Mouse (Mus musculus): ENCODE data around the gene Ldlrad3.

Gene Ldlrad3

DNA sequence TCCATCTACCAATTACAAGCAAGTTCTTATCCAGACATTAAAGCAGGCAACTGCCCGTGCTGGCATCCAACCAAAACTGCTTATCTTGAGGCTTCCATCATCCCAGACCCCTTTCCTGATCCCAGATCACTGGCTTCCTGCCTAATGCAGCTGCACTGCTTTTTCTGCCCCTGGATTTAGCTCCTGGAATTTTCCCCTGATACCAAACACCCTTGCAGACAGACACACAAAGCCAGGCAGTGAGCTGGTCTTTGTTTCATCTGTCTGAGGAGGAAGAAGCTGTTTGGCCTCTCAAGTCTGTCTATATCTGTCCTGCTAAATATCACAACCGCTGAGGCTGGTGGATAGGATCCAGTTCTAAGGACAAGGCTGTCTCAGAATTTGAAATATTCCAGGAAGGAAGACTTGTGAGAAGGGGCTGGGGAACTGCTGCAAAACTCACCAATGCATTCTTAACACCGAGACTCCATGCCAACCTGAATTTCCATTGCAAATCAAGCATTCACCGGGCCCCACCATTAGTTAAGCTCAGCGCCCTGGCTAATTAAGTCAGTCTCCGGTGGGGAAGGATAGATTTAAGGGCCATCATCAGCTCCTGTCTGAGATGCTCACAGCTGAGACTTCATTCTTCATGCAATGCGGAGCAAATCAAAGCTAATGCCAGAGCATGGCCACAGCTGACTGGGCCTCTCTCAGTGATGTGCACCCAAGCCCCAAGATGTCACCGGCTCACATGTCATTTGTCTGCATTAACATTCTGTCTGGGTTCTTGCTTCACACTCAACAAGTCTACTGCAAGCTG, 183.0 kb downstream of the Ldlrad3 start:
- no peak for DNase-seq (ENCODE audit: low spot score)

DNA sequence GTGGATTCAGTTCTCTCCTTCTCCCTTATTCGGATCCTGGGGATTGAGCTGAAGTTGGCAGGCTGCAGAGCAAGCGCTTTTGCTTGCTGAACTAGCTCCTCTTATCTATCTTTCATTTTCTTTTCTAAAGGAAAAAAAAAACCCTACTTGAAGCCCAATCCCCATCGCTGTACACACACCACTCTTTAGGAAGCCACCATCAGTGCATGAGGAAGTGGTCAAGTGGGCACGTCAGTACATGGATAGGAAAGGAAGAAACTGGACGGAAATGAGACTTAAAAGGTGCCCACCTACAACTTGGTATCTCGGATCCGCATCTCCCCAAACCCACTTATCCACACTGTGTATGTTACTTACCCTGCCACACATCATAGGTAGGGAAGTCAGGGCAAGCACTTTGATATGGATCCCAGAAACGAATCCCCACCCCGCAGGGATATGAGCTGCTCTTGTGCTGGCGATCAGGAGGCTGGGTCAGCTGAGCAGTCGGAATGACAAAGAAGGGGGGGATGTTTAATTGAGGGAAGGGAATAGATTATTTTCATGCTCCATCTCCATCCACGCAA, 183.7 kb downstream of the Ldlrad3 start:
- DNase-seq (ENCODE audit: low spot score), result no peak

DNA sequence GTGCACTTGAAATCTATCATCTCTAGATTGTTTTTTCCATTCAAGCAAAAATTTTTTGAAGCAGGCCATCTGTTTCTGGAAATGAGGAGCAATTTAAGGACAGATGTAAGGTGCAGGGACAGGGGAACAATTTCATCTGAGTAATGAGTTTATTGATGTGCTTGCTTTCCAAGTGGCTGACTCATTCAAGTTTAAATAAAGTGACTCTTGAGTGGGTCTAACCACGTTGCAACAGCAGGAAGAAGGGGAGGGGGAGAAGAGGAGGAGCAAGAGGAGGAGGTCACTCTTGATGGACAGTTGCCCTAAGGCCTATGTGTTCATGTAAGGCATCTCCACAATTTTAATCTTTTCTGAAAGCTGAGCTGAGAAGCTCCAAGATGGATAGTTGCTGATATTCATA, 184.5 kb downstream of the Ldlrad3 start:
- DNase-seq (ENCODE audit: low spot score), result no peak

DNA sequence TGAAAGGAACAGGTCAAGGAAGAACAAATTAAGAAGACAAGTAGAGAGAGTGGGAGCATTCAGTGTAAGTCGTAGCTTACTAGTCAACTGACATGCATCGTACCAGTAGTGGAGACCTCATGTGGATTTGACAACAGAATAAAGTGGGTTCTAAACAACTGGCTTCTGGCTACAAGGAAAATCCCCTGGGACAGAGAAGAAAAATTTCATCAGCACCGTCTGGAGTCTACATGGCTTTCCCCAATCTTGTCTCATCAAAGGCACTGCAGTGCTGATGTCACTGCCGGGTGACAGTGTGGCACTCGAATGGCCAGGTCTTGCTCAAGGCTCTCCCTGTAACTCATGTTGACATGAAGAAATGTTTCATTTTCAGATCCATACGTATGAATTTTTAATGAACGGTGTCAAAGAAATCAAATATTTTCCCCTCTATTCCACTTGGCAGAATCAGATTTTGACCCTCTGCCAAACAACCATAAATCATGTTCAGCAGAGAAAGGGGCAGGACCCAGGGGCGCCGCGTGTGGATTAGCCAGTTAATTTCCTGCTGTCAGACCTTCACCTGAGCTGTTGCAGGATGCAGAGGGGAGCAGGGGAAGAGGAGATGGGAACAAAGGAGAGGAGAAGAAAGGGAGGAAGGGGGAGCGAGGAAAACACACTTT, 187.1 kb downstream of the Ldlrad3 start:
- DNase-seq (ENCODE audit: low spot score), result no peak

DNA sequence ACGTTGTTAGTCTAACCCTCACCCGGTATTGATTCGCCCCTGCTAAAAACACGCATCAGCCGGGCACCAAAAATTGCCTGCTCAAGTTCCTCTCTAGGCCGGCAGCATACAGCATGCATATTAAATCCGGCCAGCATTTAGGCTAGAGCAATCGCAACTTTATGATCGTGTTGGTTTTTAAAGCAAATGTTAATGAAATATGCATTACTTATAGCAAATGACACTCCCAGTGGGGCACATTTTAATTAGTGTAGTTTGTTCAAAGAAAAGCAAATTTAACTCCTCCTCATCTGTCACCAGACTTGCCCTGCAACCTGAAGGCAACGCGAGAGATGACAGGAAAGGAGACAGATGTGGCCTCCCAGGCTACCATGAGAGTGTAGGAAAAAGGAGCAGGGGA, 189.2 kb downstream of the Ldlrad3 start:
- DNase-seq (ENCODE audit: low spot score), result no peak

DNA sequence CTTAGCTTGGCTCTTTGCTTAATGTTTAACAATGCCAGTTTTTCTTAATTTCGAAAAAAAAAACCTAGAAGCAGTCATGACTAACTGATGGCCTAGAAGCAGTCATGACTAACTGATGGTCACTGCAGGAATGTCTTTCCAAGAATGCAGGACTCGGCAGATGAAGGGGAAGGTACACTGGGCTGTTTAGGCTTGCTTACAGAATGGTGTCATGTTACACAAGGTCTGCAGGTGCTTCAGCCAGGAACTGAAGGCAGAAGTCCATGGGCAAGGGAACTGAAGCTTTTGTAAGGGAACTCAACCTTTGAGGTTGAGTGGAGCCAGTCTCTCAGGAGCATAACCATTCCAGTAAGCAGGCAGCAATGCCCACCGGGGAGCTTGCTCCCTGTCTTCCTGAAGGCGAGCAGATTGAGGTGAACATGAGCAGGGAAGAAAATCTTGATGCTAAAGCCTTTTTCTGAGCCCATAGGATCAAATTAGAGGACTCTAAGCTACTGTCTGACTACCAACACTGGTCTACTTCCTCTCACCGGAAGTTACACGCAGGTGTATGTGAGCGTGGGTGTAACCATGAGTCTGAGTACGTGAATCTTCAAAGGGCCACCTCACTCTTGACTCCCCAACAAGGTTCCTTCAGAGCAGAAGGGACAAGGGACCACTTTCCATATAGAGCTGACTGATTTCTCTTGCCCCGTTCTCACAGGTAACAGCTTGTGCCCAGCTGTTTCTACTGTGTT, 193.4 kb downstream of the Ldlrad3 start:
- DNase-seq (ENCODE audit: low spot score), result no peak

DNA sequence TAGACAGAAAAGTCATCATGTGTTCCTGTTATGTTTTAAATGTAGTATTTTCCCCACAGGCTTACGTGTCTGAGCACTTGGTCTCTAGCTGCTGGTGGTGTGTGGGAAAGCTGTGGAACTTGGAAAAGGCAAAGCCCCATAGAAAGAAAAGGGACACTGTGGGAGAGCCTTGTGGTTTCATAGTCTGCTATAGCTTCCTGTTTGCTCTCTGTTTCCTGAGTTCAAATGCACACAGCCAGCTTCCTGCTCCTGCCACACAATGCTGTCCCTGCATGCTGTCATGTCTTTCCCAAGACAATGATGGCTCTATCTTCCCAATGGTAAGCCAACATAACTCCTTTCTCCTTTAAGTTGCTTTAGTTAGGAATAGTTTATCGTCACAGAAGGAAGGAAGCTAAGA, 194.5 kb downstream of the Ldlrad3 start:
- DNase-seq (ENCODE audit: low spot score), result no peak

DNA sequence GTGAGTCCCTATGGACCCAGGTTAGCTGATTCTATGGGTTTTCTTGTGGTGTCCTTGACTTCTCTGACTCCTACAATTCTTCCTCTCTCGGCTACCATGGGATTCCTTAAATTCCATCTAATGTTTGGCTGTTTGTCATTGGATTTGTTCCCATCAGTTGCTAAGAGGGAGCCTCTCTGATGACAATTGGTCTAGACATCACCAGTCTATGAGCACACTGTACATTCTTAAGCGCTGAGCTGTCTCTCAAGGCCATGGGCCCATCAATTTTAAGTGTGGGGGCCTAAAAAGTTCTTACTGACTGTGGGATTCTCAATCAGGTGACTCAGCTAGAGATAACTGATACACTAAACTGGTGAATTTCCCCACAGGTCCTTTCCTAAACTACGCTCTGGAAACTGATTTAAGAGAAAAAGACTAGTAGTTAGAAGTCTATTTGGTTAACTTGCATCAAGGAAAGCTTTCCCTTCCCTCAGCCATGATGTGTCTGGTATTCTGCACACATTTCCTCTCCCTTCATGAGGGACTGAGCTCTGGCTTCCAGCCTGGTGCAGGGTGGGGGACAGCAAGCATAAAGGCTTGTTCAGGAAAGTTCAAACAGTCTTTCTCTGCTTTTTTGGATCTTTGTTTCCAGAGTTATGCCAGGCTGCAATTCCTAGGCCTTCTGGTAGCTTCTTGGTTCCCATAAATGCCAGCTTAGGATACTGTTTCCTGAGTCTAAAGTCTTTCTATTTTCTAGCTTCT, 199.7 kb downstream of the Ldlrad3 start:
- DNase-seq (ENCODE audit: low spot score), result no peak

DNA sequence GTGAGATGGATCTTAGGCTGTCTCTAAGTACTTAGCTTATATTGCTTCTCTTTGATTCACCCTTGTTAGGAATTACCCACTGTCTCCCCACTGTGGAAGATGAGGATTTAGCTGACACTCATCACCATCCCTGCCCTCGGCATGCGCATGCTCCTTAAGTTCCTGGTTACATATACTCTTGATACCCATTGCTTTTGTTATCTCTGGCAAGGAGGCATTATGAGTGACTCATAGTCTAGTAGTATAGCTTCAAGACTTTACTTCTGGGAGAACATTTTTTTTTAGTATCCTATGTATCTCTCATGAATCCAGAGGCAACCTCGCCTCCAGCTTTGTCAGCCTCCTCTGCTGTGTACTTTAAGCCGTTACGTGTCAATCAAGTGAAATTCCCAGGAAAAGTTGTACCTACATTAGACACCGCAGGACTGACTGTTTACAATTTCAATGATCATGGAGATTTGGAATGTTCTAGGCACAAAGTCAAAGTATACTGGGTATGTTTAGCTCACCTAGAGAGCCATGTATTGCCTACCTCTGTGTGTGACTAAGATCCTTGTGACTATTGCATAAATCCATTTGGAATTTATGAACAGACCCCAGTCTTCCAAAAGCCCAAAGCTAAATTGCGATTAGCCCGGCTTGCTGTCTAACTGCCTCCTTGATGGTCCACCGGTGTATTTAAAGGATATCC, 202.2 kb downstream of the Ldlrad3 start:
- no peak for DNase-seq (ENCODE audit: low spot score)

DNA sequence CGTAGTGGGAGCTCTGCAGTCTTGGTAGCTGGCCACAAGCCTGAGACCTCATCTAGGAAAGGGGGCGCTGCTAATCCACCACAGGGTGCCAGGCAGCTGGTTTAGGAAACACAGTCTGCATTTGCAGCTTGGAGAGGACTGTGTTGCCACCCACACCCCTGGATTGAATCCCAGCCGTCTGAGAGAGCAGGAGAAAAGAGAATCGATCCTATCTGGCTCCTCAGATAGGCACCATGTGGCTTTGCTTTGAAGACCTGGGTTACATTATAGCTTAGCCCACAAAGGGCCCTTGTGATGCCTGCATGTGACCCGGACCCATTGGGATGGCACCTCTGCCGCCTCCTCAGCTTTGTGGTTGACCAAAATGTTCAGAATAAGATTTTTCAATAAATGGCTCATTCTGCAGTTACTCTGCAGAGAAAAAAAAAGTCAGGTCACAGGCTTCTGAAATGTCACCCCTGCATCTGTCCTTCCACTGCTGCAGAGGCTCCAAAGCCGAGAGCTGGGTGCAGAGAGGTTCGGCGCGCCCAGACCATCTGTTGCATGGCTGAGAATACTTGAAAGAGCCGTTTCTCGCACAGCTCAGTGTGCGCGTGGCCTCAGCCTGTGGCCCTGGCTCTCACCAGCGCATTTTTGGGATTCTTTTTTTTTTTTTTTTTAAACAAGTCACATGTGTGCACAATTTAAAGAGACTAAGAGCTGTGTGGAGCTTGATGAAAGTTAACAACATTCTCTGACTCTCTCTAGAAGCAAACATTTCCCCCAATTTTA, 202.9 kb downstream of the Ldlrad3 start:
- DNase-seq (ENCODE audit: low spot score), result no peak

DNA sequence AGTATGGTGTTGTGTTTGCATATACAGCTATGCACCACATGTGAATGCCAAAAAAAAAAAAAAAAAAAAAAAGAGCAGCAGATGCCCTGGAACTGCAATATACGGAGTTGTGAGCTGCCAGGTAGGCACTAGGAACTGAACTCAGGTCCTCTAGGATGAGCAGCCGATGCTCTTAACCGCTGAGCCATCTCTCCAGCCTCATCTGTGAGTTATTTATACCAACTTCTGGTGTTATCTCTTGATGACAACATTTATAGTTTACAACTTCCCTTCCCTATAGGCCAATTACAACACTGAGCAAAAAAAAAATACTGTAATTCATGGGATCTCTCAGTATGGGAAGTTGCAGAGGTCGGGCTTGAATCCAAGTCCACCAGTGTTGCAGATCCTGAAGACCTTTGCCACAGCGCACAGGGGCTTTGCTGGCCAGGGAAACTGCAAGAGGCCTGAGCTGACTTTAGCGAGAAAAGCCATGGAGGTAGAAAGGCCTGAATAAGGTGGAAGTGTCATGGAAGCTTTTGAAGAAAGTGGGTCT, 204.2 kb downstream of the Ldlrad3 start:
- DNase-seq (ENCODE audit: low spot score), result no peak

DNA sequence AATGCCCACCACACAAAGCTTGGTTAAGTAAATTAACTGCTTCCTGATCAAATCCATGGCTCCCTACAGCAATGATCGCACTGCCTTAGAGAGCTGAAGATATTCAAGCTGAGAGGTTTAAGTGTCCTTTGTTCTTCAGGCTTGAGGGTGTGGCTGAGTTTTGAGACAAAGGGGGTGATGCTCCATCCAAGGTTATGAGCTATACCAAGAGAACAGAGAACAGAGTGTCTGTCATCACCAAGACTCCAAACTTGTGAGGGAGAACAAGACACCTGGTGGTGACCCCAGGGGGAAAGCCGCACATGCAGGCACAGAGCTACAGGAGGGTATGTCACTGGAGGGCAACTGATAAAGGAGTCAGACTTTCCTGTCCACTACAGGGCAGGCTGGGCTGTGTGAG, 205.0 kb downstream of the Ldlrad3 start:
- no peak for DNase-seq (ENCODE audit: low spot score)

DNA sequence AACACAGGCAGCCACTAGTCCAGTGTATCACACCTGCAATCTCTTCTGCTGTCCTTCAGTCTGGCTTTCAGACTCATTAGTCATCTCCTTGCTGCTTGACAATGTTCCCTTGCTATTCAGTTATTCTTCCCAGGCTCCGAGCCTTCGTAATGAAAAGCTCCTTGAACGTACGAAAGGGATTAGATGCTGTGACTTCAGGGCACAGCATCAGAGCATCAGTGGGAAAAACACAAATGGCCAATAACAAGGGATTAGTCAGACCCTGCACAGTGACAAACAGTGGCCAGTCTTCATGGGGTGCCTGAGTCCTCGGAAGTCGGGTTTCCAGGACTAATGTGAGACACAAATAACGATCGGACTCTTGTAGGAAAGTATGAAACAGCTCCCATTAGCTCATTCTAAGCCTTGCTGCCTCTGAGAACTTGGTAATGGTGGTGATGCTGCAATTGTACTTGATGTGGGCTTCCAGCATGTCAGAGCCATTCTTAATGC, 205.7 kb downstream of the Ldlrad3 start:
- no peak for DNase-seq (ENCODE audit: low spot score)

DNA sequence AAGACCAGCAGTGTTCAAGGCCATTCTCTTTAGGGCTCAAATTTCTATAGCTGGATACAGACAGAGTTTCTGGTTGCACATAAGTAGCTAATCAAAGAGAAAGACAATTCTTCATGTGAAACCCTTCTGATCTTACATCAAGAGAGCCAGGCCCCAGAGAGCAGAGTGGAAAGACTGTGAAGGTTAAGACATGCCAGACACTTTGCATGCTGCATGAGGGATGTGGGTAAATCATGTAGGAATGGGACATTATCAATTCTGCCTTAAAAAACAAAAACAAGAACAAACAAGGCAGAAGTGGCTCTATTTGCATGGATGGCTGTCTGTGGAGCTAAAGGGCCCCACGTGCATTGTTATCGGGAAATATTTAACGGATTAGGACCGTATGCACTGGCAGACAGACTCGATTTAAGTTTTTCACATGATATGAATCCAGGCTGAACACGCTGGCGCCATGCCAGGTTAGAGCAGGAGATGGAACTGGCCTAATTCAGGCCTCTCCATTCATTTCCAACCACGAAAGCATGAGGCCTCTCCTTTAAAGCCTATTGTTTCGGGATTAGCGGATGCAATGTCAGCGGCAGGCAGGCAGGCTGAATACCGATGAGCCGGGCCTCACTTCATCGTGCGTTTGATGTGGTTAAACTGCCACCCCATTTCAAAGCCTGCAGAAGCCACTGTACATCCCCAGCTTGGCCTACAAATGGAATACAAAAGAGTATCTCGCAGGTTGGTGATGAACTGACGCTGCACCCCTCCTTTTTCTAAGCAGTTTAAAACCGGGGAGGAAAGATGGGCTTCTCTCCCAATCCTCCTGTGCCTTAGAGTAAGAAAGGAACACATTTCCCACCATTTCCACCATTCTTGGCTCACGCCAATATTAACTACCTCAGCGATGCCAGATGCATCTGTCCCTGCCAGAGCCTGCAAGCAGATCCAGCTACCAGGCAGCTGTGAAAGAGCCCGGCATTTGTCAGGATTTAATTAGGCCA, 207.4 kb downstream of the Ldlrad3 start:
- no peak for DNase-seq (ENCODE audit: low spot score)

DNA sequence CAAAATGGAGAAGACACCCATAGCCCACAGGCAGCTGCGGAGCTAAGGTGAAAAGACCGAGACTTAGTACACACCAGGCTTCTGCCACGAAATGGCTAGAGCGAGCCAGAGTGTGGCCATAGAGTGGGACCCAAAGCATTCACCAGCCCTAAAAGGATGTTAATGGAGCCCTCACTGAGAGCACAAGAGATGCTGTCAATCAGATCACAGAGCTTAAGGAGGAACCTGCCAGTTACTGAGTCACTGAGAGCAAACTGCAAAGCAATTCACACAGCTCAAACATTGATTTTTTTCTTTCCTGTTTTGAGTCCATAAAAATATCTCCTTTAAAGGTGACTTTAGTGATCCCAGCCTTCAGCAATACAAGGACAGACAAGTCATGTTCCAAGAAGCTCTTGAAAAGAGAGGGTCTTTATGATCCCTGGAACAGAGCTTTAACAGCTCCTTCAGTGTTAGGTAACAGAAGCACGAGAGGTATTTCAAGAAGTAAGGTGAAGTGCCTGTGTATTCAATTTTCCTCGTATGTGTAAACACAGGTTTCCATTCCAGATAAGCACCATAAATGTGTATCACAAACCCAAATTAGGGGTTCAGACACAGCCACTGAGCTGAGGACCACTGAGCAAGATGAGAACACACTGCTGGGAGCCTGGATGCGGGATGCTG, 209.7 kb downstream of the Ldlrad3 start:
- no peak for DNase-seq (ENCODE audit: low spot score)

DNA sequence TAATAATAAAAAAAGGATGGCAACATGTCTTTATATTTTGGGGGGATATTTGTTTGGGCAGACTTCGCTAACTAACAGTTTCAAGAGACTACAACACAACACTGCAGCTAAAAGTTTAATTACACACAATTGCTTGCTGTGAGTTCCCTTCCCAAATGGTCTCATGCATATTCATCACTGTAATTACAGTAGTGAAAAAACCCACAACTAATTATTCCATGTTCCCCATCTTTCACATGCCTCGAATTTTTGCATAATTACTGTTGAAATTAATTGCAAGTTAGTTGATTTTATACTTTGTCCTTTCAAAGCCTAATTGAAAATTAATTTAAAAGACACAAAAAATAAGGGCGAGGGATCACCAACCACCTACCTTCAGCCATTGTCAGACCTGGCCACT, 212.4 kb downstream of the Ldlrad3 start:
- DNase-seq (ENCODE audit: low spot score), result no peak

DNA sequence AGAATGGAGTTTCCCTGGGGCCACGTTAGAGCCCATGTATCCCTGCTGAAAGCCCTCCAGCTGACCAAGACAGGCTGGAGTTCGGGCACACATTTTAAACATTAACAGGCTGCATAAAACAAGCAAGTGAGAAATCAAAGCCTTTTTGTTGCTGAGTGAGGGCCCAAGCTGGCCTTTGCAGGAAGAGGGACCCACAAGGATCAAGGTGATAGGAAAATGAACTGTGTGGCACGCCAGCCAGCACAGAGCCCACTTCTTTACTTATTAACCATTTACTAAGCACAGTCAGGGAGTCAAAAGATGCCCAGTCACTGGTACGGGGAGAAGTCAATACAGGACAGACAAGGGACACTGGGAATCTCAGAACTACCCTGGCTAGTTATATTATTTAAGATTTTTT, 218.6 kb downstream of the Ldlrad3 start:
- no peak for DNase-seq (ENCODE audit: low spot score)

DNA sequence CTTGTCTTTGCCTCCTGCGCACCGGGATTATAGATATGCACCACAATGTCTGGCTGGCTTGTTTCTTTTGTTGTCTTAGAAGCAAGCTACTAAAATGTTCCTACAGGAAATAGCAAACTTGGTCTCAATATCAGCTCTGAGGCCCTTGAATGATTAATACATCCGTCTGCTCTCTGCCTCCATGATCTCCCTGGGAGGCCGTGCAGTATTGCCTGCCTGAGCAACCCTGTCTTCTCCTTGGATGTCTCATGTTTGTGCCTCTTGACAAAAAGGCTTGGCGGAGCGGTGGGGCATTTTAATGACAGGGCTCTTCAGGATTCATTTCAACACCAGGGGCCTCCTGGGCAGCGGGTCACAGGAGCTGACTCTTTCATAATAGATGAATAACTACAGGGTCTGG, 219.0 kb downstream of the Ldlrad3 start:
- DNase-seq (ENCODE audit: low spot score), result no peak
